Mouse (Mus musculus): ENCODE measurements around the gene Hsd17b14.

- no peak for TF ChIP-seq CTCF (conservative IDR thresholded peaks at IDR 0.05; ENCODE audit: low read length)
- no peak for TF ChIP-seq NANOG (IDR thresholded peaks at IDR 0.05; ENCODE audit: borderline replicate concordance, low read length)
- no peak for TF ChIP-seq POU5F1 (IDR thresholded peaks at IDR 0.05; ENCODE audit: borderline replicate concordance, low read length)
These were observed 17.3 kb downstream of the Hsd17b14 start for GRCm38 (mm10) chr7:45571966-45572365.
